Mouse (Mus musculus): Measurements from ENCODE around the gene Cdipt. TPM values are rescaled to one million over a fixed set of nuclear protein-coding genes. Genes with fewer than 3 reads are reported as not detected.
A peak's percentile ranks its signal among the peaks of the same experiment; 100 is the strongest.

The Cdipt gene
- total and polyA plus RNA-seq, 2 experiments from 2014 or later = 146 to 240 TPM

DNA sequence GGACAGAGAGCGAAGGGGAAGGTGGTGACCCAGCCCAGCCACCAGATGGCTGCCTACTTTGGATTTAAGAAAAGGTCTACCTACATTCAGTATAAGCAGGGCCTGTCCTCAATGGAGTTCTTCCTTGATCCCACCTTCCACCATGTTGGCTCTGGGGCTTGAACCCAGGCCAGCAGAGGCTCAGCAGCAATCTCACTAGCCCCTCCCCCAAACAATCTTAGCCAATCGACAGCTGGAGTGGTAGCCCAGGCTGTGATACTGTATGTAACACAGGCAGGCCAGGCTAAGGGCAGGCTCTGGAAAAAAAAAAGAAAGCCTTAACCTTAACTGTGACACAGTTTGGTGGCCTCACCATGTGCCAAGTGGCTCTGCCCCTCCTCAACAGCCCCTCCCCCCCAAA, 36.0 kb downstream of the Cdipt start:
- H3K27ac ChIP-seq = no peak overlapping the region
- H3K36me3 ChIP-seq (ENCODE audit: insufficient read depth, low read length) = peaks cover 16% of the 10 kb centered on the region
- H3K9me3 ChIP-seq (ENCODE audit: low read length) = no peaks in the 10 kb centered on the region
- 72% methylated on average over 2 of the region's 2 CpGs for WGBS
- H3K27me3 ChIP-seq (ENCODE audit: insufficient read depth, low read length) = no peaks in the 10 kb centered on the region
- DNase-seq (ENCODE audit: low spot score) = no peak
- no peak overlapping the region for H3K4me2 ChIP-seq (ENCODE audit: low read depth, low read length)
- TF ChIP-seq CTCF (IDR thresholded peaks at IDR 0.05; ENCODE audit: low read depth) = no peak
- no peak overlapping the region for H3K4me3 ChIP-seq (ENCODE audit: low read length)
- no peak overlapping the region for H3K9ac ChIP-seq (replicated peaks; ENCODE audit: low read length)
- H3K4me1 ChIP-seq (ENCODE audit: insufficient read depth, low read length) = peaks cover 10% of the 10 kb centered on the region
- ATAC-seq = no peak

DNA sequence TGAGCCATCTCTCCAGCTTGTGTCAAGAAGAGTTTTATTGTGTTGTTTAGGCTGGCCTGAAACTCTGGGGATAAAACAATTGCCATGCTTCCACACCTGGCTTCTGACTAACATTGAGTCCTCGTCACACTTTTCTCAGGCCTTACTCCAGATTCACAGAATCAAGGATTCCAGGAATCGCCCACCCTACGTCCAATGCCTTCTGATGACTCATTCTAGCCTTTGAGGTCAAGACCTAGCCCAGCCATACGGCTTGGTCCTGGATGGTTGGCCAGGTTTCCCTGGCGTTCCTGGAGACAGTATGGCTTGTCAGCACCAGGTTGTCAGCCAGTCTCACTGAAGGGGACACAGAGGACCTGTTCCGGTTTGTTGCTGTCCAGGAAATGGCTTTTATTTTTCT, 36.7 kb downstream of the Cdipt start:
- H3K4me2 ChIP-seq (ENCODE audit: low read depth, low read length) = no peak overlapping the region
- H3K27me3 ChIP-seq (ENCODE audit: insufficient read depth, low read length) = no peaks in the 10 kb centered on the region
- H3K9me3 ChIP-seq (ENCODE audit: low read length) = no peaks in the 10 kb centered on the region
- H3K4me3 ChIP-seq (ENCODE audit: low read length) = no peak overlapping the region
- 81% methylated on average over 6 of the region's 6 CpGs for WGBS
- no peak for ATAC-seq
- H3K27ac ChIP-seq = no peak overlapping the region
- H3K9ac ChIP-seq (replicated peaks; ENCODE audit: low read length) = no peak overlapping the region
- TF ChIP-seq CTCF (IDR thresholded peaks at IDR 0.05; ENCODE audit: low read depth) = no peak
- H3K36me3 ChIP-seq (ENCODE audit: insufficient read depth, low read length) = peaks cover 16% of the 10 kb centered on the region
- no peak for DNase-seq (ENCODE audit: low spot score)
- peaks cover 10% of the 10 kb centered on the region for H3K4me1 ChIP-seq (ENCODE audit: insufficient read depth, low read length)

DNA sequence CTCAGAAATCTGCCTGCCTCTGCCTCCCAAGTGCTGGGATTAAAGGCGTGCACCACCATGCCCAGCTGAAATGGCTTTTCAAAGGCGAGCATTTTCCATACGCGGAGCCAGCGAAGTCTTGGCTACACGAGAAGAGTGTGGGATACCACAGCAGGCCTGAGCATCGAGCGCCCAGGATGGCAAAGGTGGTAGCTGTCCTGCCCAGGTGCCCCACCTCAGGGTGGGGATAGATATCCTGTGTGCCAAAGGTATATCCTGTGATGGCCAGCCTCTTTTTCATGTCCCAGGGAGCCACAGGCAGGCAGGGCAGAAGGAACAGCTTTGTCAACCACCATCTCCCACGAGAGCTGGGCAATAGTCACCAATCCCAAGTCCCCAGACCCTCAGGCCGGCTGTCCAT, 37.1 kb downstream of the Cdipt start:
- DNase-seq (ENCODE audit: low spot score) = no peak
- TF ChIP-seq CTCF (IDR thresholded peaks at IDR 0.05; ENCODE audit: low read depth) = no peak
- H3K9me3 ChIP-seq (ENCODE audit: low read length) = no peaks in the 10 kb centered on the region
- no peaks in the 10 kb centered on the region for H3K27me3 ChIP-seq (ENCODE audit: insufficient read depth, low read length)
- no peak overlapping the region for H3K4me2 ChIP-seq (ENCODE audit: low read depth, low read length)
- no peak overlapping the region for H3K9ac ChIP-seq (replicated peaks; ENCODE audit: low read length)
- H3K36me3 ChIP-seq (ENCODE audit: insufficient read depth, low read length) = peaks cover 16% of the 10 kb centered on the region
- 94% methylated on average over 10 of the region's 10 CpGs for WGBS
- no peak overlapping the region for H3K4me3 ChIP-seq (ENCODE audit: low read length)
- ATAC-seq = no peak
- peaks cover 13% of the 10 kb centered on the region for H3K4me1 ChIP-seq (ENCODE audit: insufficient read depth, low read length)
- H3K27ac ChIP-seq = no peak overlapping the region

DNA sequence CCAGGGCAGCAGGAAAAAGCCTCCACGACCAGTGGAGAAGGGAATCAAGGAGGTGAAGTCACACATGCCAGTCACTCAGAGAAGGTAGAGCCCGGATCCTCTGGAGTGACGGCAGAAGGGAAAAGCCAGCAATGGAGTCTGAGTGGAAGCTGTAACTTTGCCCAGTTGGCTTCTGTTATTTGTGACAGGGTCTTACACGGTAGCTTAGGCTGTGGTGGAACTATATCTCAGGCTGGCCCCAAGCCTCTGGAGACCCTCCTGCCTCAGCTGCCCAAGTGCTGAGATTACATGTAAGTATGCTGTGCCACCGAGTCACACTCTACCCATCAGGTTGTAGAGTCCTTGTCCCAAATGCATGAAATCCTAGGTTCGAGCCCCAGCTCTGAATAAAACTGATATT, 37.7 kb downstream of the Cdipt start:
- Histone ChIP-seq H3K4me2 (ENCODE audit: low read depth, low read length) (no peak overlapping the region), H3K4me3 (ENCODE audit: low read length) (no peak overlapping the region), H3K4me1 (ENCODE audit: insufficient read depth, low read length) (peaks cover 17% of the 10 kb centered on the region), H3K9me3 (ENCODE audit: low read length) (no peaks in the 10 kb centered on the region), H3K27ac (no peak overlapping the region), H3K27me3 (ENCODE audit: insufficient read depth, low read length) (no peaks in the 10 kb centered on the region), H3K36me3 (ENCODE audit: insufficient read depth, low read length) (peaks cover 16% of the 10 kb centered on the region), H3K9ac (replicated peaks; ENCODE audit: low read length) (no peak overlapping the region)
- ATAC-seq (no peak), DNase-seq (ENCODE audit: low spot score) (no peak)
- TF ChIP-seq CTCF (IDR thresholded peaks at IDR 0.05; ENCODE audit: low read depth) = no peak
- WGBS = 97% methylated on average over 6 of the region's 6 CpGs

DNA sequence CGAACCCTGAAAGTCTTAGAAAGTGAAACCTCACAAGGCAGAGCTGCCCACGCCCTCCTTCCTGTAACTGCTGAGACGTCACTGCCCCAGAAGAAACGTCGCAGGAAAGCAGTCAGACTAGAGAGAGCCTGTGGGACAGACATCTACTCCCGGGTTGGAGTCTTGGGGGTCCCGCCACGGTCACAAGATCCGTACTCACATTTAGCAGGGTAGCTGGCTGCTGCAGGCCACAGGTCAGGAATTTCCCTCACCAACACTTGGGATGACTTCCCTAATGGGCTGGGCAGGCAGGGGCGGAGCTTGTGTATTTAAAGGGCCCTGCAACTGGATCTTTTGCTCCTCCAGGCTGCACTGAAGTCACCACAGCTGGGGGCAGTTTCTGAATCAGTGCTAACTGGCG, 38.6 kb downstream of the Cdipt start, which contains the start of gene Mvp:
Gene Mvp (minus strand): TSS at position 302 of the 400 bp plus-strand sequence.
- no peak for DNase-seq (ENCODE audit: low spot score)
- Histone ChIP-seq H3K9ac (replicated peaks; ENCODE audit: low read length) (0 out of 2 replicates have a peak within 1 kb of the TSS, but pooled peaks have one; percentile 24), H3K9me3 (ENCODE audit: low read length) (no peaks in the 10 kb centered on the region), H3K27ac (no peak within 1 kb of the TSS), H3K36me3 (ENCODE audit: insufficient read depth, low read length) (peaks cover 16% of the 10 kb centered on the region), H3K4me1 (ENCODE audit: insufficient read depth, low read length) (peaks cover 25% of the 10 kb centered on the region), H3K4me3 (ENCODE audit: low read length) (peak within 1 kb of the TSS; percentile 27), H3K27me3 (ENCODE audit: insufficient read depth, low read length) (no peaks in the 10 kb centered on the region), H3K4me2 (ENCODE audit: low read depth, low read length) (peak within 1 kb of the TSS; percentile 40)
- WGBS = 67% methylated on average over 11 of the region's 11 CpGs
- no peak for TF ChIP-seq CTCF (IDR thresholded peaks at IDR 0.05; ENCODE audit: low read depth)
- ATAC-seq = no peak

DNA sequence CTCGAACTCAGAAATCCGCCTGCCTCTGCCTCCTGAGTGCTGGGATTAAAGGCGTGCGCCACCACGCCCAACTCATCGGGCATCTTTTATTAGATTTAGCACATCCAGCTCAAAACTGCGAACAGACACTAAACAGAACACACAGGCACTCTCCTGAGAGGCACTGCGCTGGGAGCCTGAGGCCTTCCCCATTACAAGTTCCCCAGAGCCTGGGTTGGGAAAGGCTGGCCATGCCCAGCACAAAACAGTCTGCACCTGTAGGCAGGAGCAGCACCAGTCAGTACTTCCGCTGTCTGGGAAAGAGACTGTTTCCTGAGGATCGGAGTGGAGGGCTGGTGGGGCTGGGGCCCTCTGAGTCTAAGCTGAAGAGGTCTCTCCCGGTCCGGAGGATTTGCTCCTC, 39.3 kb downstream of the Cdipt start:
- Histone ChIP-seq H3K27me3 (ENCODE audit: insufficient read depth, low read length) (no peaks in the 10 kb centered on the region), H3K36me3 (ENCODE audit: insufficient read depth, low read length) (peaks cover 16% of the 10 kb centered on the region), H3K9me3 (ENCODE audit: low read length) (no peaks in the 10 kb centered on the region), H3K9ac (replicated peaks; ENCODE audit: low read length) (no peak overlapping the region), H3K4me3 (ENCODE audit: low read length) (no peak overlapping the region), H3K27ac (no peak overlapping the region), H3K4me1 (ENCODE audit: insufficient read depth, low read length) (peaks cover 32% of the 10 kb centered on the region), H3K4me2 (ENCODE audit: low read depth, low read length) (no peak overlapping the region)
- WGBS = 95% methylated on average over 12 of the region's 12 CpGs
- ATAC-seq (no peak), DNase-seq (ENCODE audit: low spot score) (no peak)
- TF ChIP-seq CTCF (IDR thresholded peaks at IDR 0.05; ENCODE audit: low read depth) = no peak

DNA sequence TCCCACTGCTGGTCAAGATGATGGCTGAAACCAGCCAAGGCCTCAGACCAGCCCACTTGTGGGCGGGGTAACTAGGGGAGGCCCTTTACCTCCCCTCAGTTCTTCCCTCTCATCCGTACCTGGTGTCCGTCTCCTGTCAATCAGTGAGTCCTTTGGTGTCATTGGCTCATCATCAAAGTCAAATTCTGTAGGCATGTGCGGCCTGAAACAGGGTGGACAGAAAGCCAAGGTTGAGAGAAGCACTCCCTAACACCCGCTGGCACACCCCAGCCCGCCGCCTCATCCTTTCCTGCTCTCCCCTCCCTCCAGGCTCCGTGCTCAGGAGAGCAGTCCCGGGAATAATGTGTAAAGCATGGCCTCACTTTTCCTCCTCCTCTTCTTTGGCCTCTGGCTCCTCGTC, 40.4 kb downstream of the Cdipt start:
- ATAC-seq (no peak; the same call in 1 of the 2 replicates), DNase-seq (ENCODE audit: low spot score) (peak; percentile 51)
- H3K36me3 ChIP-seq (ENCODE audit: insufficient read depth, low read length) = peaks cover 16% of the 10 kb centered on the region
- H3K4me1 ChIP-seq (ENCODE audit: insufficient read depth, low read length) = peaks cover 35% of the 10 kb centered on the region
- no peaks in the 10 kb centered on the region for H3K27me3 ChIP-seq (ENCODE audit: insufficient read depth, low read length)
- 2% methylated on average over 10 of the region's 10 CpGs for WGBS
- peak overlapping the region; percentile 63 for H3K4me3 ChIP-seq (ENCODE audit: low read length)
- H3K9me3 ChIP-seq (ENCODE audit: low read length) = no peaks in the 10 kb centered on the region
- peak overlapping the region; percentile 85 for H3K4me2 ChIP-seq (ENCODE audit: low read depth, low read length)
- peak overlapping the region; percentile 91 for H3K9ac ChIP-seq (replicated peaks; ENCODE audit: low read length)
- TF ChIP-seq CTCF (IDR thresholded peaks at IDR 0.05; ENCODE audit: low read depth) = no peak
- peak overlapping the region; percentile 96 for H3K27ac ChIP-seq

DNA sequence TGATC, 40.6 kb downstream of the Cdipt start, which contains the start of gene Pagr1b:
Gene Pagr1b (minus strand): TSS at position 4 of the 5 bp plus-strand sequence.
- H3K27me3 ChIP-seq (ENCODE audit: insufficient read depth, low read length) = no peaks in the 10 kb centered on the region
- H3K4me1 ChIP-seq (ENCODE audit: insufficient read depth, low read length) = peaks cover 35% of the 10 kb centered on the region

More for the DNA sequence above, 40.6 kb downstream of the Cdipt start, which contains the start of gene Pagr1b:
- Histone ChIP-seq H3K36me3 (ENCODE audit: insufficient read depth, low read length) (peaks cover 16% of the 10 kb centered on the region), H3K9ac (replicated peaks; ENCODE audit: low read length) (peak within 1 kb of the TSS; percentile 91), H3K9me3 (ENCODE audit: low read length) (no peaks in the 10 kb centered on the region), H3K27ac (peak within 1 kb of the TSS; percentile 96), H3K4me2 (ENCODE audit: low read depth, low read length) (peak within 1 kb of the TSS; percentile 85), H3K4me3 (ENCODE audit: low read length) (peak within 1 kb of the TSS; percentile 63)
- TF ChIP-seq CTCF (IDR thresholded peaks at IDR 0.05; ENCODE audit: low read depth) = no peak
- ATAC-seq (no peak), DNase-seq (ENCODE audit: low spot score) (no peak)

All from hindbrain, postnatal 0 days (tissue).